Comparison of ENCODE assay signal across 10 mouse cellular contexts in the genomic region with DNA sequence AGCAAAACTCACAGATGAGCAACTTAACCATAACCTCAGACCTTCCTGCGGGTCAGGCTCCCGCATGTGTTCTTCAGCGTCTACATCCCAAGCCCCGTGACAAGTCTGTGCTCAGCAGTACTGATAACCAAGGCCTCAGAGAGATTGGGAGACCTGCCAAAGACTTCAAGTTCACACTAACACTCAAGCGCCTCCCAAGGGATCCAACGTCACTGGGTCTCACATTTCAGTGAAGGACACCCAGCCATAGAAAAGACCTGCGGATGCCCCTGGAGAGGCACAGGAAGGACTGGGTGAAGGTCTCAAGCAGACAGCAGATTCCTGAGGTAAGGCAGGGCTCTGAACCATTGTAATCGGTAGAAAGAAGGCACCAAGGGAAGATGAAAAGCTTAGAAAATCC. TPM values are rescaled to one million over a fixed set of nuclear protein-coding genes. Genes with fewer than 3 reads are reported as not detected.
DNase-seq lines count a peak whose midpoint lies in the region; ATAC-seq lines count a peak whose summit lies in the region.
"Had no signal": no experiment of that assay in that cellular context is flagged by ENCODE, and none has a peak within 500 bp of the region (broad histone marks: within the 10 kb centered on the region; RNA-seq: fewer than 3 reads in every experiment).

No protein-coding gene starts in this region.

- no peaks in the 10 kb centered on the region for H3K9me3 ChIP-seq in kidney, embryonic 16.5 days (ENCODE audit: low read length)
- H3K9me3 ChIP-seq in heart, embryonic 16.5 days (replicated peaks; ENCODE audit: control insufficient read depth, low read length) = no peaks in the 10 kb centered on the region
- H3K9me3 ChIP-seq: limb, embryonic 12.5 days; neural tube, embryonic 13.5 days had no signal

- ATAC-seq in kidney, embryonic 16.5 days (ENCODE audit: low FRiP score, low TSS enrichment) = no peak
- ATAC-seq in heart, embryonic 16.5 days (replicated peaks; ENCODE audit: extremely low read depth, insufficient read depth, low FRiP score) = peak; percentile 83

- no peaks in the 10 kb centered on the region for H3K27me3 ChIP-seq in kidney, embryonic 16.5 days (ENCODE audit: insufficient read depth, low read length)
- no peaks in the 10 kb centered on the region for H3K27me3 ChIP-seq in heart, embryonic 16.5 days (ENCODE audit: control insufficient read depth, insufficient read depth, low read length)
- H3K27me3 ChIP-seq: limb, embryonic 12.5 days; neural tube, embryonic 13.5 days had no signal

- H3K4me1 ChIP-seq in kidney, embryonic 16.5 days (ENCODE audit: insufficient read depth, low read length) = no peaks in the 10 kb centered on the region
- peaks cover 7% of the 10 kb centered on the region for H3K4me1 ChIP-seq in heart, embryonic 16.5 days (ENCODE audit: control insufficient read depth, insufficient read depth, low read length)
- H3K4me1 ChIP-seq: neural tube, embryonic 13.5 days had no signal

- no peak overlapping the region for H3K4me3 ChIP-seq in kidney, embryonic 16.5 days (ENCODE audit: low read length)
- peak overlapping the region; percentile 30 for H3K4me3 ChIP-seq in heart, embryonic 16.5 days (ENCODE audit: low read length)
- H3K4me3 ChIP-seq: limb, embryonic 12.5 days; neural tube, embryonic 13.5 days had no signal

- peak; percentile 35 for DNase-seq in kidney, adult 9 months
- DNase-seq in adrenal gland, postnatal 36 days = peak; percentile 68 to 73
- peak; percentile 30 for DNase-seq in ovary, postnatal 14 days (ENCODE audit: low spot score)
- no peak for DNase-seq in retina, postnatal 1 day
- no peak for DNase-seq in right cerebral cortex, postnatal 4 days
- DNase-seq in left cerebral cortex, postnatal 10 days (ENCODE audit: extremely low spot score in 1 of 2, low spot score in 2 of 2) = no peak

- H3K4me2 ChIP-seq in kidney, embryonic 16.5 days (replicated peaks; ENCODE audit: low read depth, low read length) = no peak overlapping the region
- peak overlapping the region; percentile 49 for H3K4me2 ChIP-seq in heart, embryonic 16.5 days (ENCODE audit: low read depth, low read length)
- H3K4me2 ChIP-seq: limb, embryonic 12.5 days; neural tube, embryonic 13.5 days had no signal

- H3K9ac ChIP-seq in kidney, embryonic 16.5 days (replicated peaks; ENCODE audit: low read length) = no peak overlapping the region
- H3K9ac ChIP-seq in heart, embryonic 16.5 days (ENCODE audit: low read length) = peak overlapping the region; percentile 8; the same call in 1 of the 2 replicates
- H3K9ac ChIP-seq: limb, embryonic 12.5 days; neural tube, embryonic 13.5 days had no signal

- 63% methylated on average over 8 of the region's 8 CpGs for WGBS in kidney, embryonic 16.5 days
- 15% methylated on average over 8 of the region's 8 CpGs for WGBS in heart, embryonic 16.5 days

- H3K27ac ChIP-seq in kidney, embryonic 16.5 days (ENCODE audit: low read length) = no peak overlapping the region
- peak overlapping the region; percentile 67 for H3K27ac ChIP-seq in heart, embryonic 16.5 days (ENCODE audit: low read length)
- H3K27ac ChIP-seq: limb, embryonic 12.5 days; neural tube, embryonic 13.5 days had no signal

- intact Hi-C loops in left cerebral cortex, postnatal 10 days (cut with DNase I) = no loop called here

- no peaks in the 10 kb centered on the region for H3K36me3 ChIP-seq in kidney, embryonic 16.5 days (ENCODE audit: insufficient read depth, low read length)
- no peaks in the 10 kb centered on the region for H3K36me3 ChIP-seq in heart, embryonic 16.5 days (ENCODE audit: control insufficient read depth, insufficient read depth)
- H3K36me3 ChIP-seq: limb, embryonic 12.5 days; neural tube, embryonic 13.5 days had no signal

RNA-seq across cellular contexts. Expression of a gene that starts 28.8 kb away (rescaled TPM):
- polyA plus RNA-seq in kidney, embryonic 16.5 days (2015; fragmentation: Nextera tagmentation; extraction: Ambion mirVana) = 0.71 and 0.76 TPM in 2 replicates
- under 1 TPM; 0.33 to 0.63 TPM for total RNA-seq in adrenal gland, postnatal 36 days (2021)
- 0.53 and 0.74 TPM in 2 replicates for polyA plus RNA-seq in heart, embryonic 16.5 days (2015; fragmentation: Nextera tagmentation; extraction: Ambion mirVana)
- total RNA-seq in left cerebral cortex, postnatal 10 days (2021) = under 1 TPM; 0.77 to 0.85 TPM

RNA-seq across cellular contexts. Expression of a gene that starts 28.9 kb away (rescaled TPM):
- polyA plus RNA-seq in kidney, embryonic 16.5 days (2015; fragmentation: Nextera tagmentation; extraction: Ambion mirVana) = 42.4 and 46.0 TPM in 2 replicates
- 100 to 1,000 TPM in 1 of 2 experiments, 10 to 100 TPM in 1; 87.3 to 144 TPM for total RNA-seq in adrenal gland, postnatal 36 days (2021)
- 58.1 and 62.0 TPM in 2 replicates for polyA plus RNA-seq in heart, embryonic 16.5 days (2015; fragmentation: Nextera tagmentation; extraction: Ambion mirVana)
- 10 to 100 TPM; 15.5 to 16.3 TPM for total RNA-seq in left cerebral cortex, postnatal 10 days (2021)

Comparison
In these comparisons a context has a peak if more than half of its experiments do, and no peak if none do; other contexts are left out.
1. DNase-seq: peak in kidney, adult 9 months (single experiment), adrenal gland, postnatal 36 days (2 of 2) and ovary, postnatal 14 days (single experiment); none in retina, postnatal 1 day (single experiment), right cerebral cortex, postnatal 4 days (single experiment) and left cerebral cortex, postnatal 10 days (0 of 2).
2. RNA of a gene that starts 28.9 kb away (total RNA-seq): 87.3 to 144 TPM in adrenal gland, postnatal 36 days; 15.5 to 16.3 TPM in left cerebral cortex, postnatal 10 days; every median in the first group is over 4 times any median in the second.